Mouse (Mus musculus): Measurements from ENCODE around the gene Catip. TPM values are rescaled to one million over a fixed set of nuclear protein-coding genes. Genes with fewer than 3 reads are reported as not detected.

The Catip gene
- total and polyA plus RNA-seq, 3 experiments = 0.29 to 2.3 (median 0.34) TPM

DNA sequence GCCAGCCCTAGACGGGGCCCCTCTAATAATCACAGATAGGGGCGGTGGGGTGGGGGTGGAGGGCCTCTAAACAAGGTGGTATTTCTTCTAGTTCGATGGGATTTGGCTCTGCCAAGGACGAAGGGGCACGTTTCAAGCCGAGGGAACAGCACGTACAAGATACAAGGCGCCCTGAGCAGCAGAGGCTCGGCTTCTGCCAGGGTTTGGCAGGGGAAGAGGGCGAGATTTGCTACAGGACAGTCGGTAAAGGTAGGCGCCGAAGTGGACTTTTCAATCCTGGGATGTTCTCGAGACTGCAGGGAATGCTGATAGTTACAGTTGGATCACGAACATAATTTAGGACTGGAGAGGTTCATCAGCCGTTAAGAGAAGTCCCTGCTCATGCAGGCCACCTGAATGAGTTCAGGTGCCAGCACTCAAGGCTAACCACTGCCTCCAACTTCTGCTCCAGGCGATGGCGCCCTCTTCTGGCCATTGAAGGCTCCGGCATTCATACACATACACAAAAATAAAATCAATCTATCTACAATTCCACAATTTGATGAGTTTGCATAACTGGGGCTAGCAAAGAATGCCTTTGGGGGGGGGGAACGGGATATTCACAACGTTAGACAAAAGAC lies 28.5 kb downstream of the Catip start:
- H3K9ac ChIP-seq (ENCODE audit: low read depth, low read length) = peak overlapping the region; percentile 21
- H3K27me3 ChIP-seq (ENCODE audit: control insufficient read depth, insufficient read depth, low read length) = no peaks in the 10 kb centered on the region; the same call in 1 of the 2 replicates
- TF ChIP-seq POLR2A (IDR thresholded peaks at IDR 0.05; ENCODE audit: insufficient read depth, low read depth, low read length) (0 out of 2 replicates have a peak, but pooled peaks have one; percentile 11), EP300 (IDR thresholded peaks at IDR 0.05; ENCODE audit: insufficient read depth, low read depth, low read length) (no peak), CTCF (IDR thresholded peaks at IDR 0.05) (peak; percentile 75)
- H3K36me3 ChIP-seq (ENCODE audit: control insufficient read depth, insufficient read depth, low read length) = no peaks in the 10 kb centered on the region
- 5% methylated on average over 21 of the region's 21 CpGs for WGBS
- H3K27ac ChIP-seq = peak overlapping the region; percentile 99
- intact Hi-C loops (cut with DNase I) = loop anchor here (2.0 to 10.0 kb wide), 2 partner anchors 30 to 194 kb away; partner anchors contain the start of genes Bcs1l and Zfp142
- DNase-seq = peak; percentile 78 to 80
- H3K4me1 ChIP-seq (ENCODE audit: control insufficient read depth, insufficient read depth, low read length) = peaks cover 1% of the 10 kb centered on the region; the same call in 1 of the 2 replicates
- peak overlapping the region; percentile 39 for H3K4me3 ChIP-seq
- H3K79me2 ChIP-seq (replicated peaks; ENCODE audit: control insufficient read depth, insufficient read depth, low read length) = peaks cover 7% of the 10 kb centered on the region; the same call in 1 of the 2 replicates

DNA sequence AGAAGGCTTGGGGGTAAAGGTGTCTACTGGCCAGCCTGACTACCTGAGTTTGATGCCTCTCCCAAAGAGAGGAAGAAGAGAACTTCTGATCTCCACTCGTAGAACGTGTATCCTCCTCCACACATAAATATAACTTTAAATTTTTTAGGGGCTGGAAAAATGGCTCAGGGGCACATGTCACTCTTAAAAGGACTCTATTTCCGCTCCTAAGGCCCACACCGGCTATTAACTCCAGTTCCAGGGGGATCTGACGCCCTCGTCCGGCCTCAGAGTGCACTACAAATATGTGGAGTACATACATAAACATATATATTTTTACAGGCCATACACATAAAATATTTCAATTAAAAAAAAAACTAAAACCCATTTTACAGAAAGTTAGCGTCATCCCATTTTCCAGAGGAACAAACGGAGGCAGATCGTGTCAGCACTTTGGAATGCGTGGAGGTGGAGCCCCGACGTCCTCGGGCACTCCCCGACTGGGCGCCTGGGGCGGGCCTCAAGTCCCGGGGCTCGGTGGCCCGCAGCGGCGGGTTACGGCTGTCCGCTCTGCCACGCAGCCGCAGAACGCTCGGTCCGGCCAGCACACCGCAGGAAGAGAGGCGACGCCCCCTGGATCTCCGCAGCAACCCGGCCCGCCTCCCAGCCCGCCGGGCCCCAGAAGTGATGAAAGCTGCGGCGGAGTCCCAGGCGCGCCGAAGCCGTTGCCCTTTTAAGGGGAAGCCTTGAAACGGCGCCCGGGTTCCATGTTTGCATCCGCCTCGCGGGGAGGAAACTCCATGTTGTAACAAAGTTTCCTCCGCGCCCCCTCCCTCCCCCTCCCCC lies 29.2 kb downstream of the Catip start, which contains the start of gene Ctdsp1:
Gene Ctdsp1 (plus strand): TSS at position 586 of the 825 bp plus-strand sequence.
- Histone ChIP-seq H3K9ac (ENCODE audit: low read depth, low read length) (peak within 1 kb of the TSS; percentile 92), H3K4me3 (peak within 1 kb of the TSS; percentile 94), H3K4me1 (ENCODE audit: control insufficient read depth, insufficient read depth, low read length) (peaks cover 1% of the 10 kb centered on the region; the same call in 1 of the 2 replicates), H3K27ac (peak within 1 kb of the TSS; percentile 99), H3K27me3 (ENCODE audit: control insufficient read depth, insufficient read depth, low read length) (no peaks in the 10 kb centered on the region; the same call in 1 of the 2 replicates), H3K79me2 (replicated peaks; ENCODE audit: control insufficient read depth, insufficient read depth, low read length) (peaks cover 7% of the 10 kb centered on the region; the same call in 1 of the 2 replicates), H3K36me3 (ENCODE audit: control insufficient read depth, insufficient read depth, low read length) (no peaks in the 10 kb centered on the region)
- peak; percentile 97 to 99 for DNase-seq
- WGBS = 5% methylated on average over 51 of the region's 51 CpGs
- intact Hi-C loops (cut with DNase I) = loop anchor here (2.0 to 10.0 kb wide), 2 partner anchors 30 to 194 kb away; partner anchors contain the start of genes Bcs1l and Zfp142
- TF ChIP-seq POLR2A (IDR thresholded peaks at IDR 0.05; ENCODE audit: insufficient read depth, low read depth, low read length) (no peak; the same call in 1 of the 2 replicates), CTCF (IDR thresholded peaks at IDR 0.05) (peak; percentile 36)

DNA sequence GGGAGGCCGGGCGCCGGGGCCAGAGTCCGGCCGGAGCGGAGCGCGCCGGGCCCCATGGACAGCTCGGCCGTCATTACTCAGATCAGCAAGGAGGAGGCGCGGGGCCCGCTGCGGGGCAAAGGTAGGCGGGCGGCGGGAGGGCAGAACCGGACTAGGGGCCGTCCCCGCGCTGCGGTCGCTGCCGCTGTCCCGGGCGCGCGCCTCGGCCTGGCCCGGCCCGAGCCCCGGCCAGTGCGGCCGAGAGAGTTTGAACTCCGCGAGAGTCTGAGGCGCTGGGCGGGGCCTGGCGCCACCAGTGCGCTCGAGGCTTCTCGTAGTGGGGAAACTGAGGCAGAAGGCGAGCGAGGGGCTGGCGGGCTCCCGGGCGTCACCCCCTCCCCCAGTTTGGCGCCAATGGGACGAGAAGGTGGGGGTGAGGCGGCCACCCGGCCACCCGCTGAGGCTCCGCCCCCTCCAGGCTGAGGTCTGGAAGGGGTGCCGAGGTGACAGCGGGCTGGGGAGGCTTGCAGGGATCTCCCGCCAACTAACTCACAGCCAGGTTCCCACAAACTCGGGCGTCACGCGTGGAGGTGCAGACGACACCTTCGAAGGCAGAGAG lies 30.0 kb downstream of the Catip start:
- no peaks in the 10 kb centered on the region; the same call in 1 of the 2 replicates for H3K27me3 ChIP-seq (ENCODE audit: control insufficient read depth, insufficient read depth, low read length)
- H3K9ac ChIP-seq (ENCODE audit: low read depth, low read length) = peak overlapping the region; percentile 92
- TF ChIP-seq POLR2A (IDR thresholded peaks at IDR 0.05; ENCODE audit: insufficient read depth, low read depth, low read length) (peak; percentile 58; the same call in 1 of the 2 replicates), CTCF (IDR thresholded peaks at IDR 0.05) (no peak)
- H3K4me1 ChIP-seq (ENCODE audit: control insufficient read depth, insufficient read depth, low read length) = peaks cover 4% of the 10 kb centered on the region; the same call in 1 of the 2 replicates
- under 1% methylated on average over 58 of the region's 63 CpGs for WGBS
- H3K36me3 ChIP-seq (ENCODE audit: control insufficient read depth, insufficient read depth, low read length) = no peaks in the 10 kb centered on the region
- peak overlapping the region; percentile 99 for H3K27ac ChIP-seq
- peaks cover 7% of the 10 kb centered on the region; the same call in 1 of the 2 replicates for H3K79me2 ChIP-seq (replicated peaks; ENCODE audit: control insufficient read depth, insufficient read depth, low read length)
- peak overlapping the region; percentile 94 for H3K4me3 ChIP-seq
- intact Hi-C loops (cut with DNase I) = loop anchor here (2.0 to 10.0 kb wide), 3 partner anchors 31 to 193 kb away; partner anchors contain the start of genes Arpc2, Bcs1l and Zfp142
- peak; percentile 89 to 90 for DNase-seq

DNA sequence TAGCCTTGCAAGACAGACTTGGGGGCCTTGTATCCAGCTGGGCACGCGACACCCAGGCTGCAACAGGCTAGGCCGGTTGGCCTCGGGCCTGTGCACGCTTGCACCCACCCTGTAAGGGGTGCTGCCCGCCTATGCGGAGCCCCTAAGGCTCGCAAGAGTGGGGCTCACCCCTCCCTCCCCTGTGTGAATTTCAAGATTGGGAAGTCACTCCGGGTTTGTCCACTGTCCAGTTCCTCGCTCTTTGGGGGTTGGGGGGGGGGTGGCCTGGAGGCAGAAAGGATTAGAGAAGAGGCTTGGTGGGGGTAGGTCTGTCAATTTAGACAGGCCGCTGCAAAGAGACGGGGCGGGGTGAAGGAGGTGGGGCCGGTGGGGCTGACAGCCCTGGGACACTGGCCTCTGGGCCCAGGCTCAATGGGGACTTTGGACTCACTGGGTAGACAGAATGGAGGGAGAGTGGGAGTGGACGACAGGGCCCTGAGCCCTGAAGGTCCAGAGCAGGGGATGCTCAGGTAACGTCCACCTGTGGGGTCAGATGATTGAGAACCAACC lies 30.6 kb downstream of the Catip start:
- no peak for TF ChIP-seq POLR2A (IDR thresholded peaks at IDR 0.05; ENCODE audit: insufficient read depth, low read depth, low read length)
- TF ChIP-seq EP300 (IDR thresholded peaks at IDR 0.05; ENCODE audit: insufficient read depth, low read depth, low read length) = no peak
- no peak for TF ChIP-seq CTCF (IDR thresholded peaks at IDR 0.05)
- H3K36me3 ChIP-seq (ENCODE audit: control insufficient read depth, insufficient read depth, low read length) = no peaks in the 10 kb centered on the region
- H3K79me2 ChIP-seq (replicated peaks; ENCODE audit: control insufficient read depth, insufficient read depth, low read length) = peaks cover 7% of the 10 kb centered on the region; the same call in 1 of the 2 replicates
- H3K9ac ChIP-seq (ENCODE audit: low read depth, low read length) = peak overlapping the region; percentile 92
- peak in 1 of 2 experiments; percentile 46 for DNase-seq
- peak overlapping the region; percentile 94 for H3K4me3 ChIP-seq
- H3K4me1 ChIP-seq (ENCODE audit: control insufficient read depth, insufficient read depth, low read length) = peaks cover 5% of the 10 kb centered on the region; the same call in 1 of the 2 replicates
- intact Hi-C loops (cut with DNase I) = loop anchor here (2.0 to 10.0 kb wide), 2 partner anchors 156 to 192 kb away; partner anchors contain the start of genes Arpc2, Bcs1l and Zfp142
- H3K27me3 ChIP-seq (ENCODE audit: control insufficient read depth, insufficient read depth, low read length) = no peaks in the 10 kb centered on the region; the same call in 1 of the 2 replicates
- whole genome bisulfite sequencing = 3% methylated on average over 16 of the region's 16 CpGs
- peak overlapping the region; percentile 99 for H3K27ac ChIP-seq

DNA sequence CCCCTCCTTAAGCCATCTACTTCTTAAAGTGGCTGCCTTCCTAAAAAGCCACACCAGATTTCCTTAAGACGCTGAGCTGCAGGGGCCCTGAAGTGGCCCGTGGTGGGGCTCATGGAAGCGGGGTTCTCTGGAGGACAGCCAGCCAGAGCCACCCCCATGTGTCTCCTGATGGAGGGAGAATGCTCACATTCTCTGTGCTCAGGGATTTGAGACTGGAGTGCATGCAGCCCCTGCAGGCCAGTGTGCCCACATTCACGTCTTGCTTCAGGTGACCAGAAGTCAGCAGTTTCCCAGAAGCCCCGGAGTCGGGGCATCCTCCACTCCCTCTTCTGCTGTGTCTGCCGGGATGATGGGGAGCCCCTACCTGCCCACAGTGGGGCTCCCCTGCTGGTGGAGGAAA lies 31.1 kb downstream of the Catip start:
- intact Hi-C loops (cut with DNase I) = loop anchor here (2.0 to 10.0 kb wide), 2 partner anchors 156 to 192 kb away; partner anchors contain the start of genes Arpc2, Bcs1l and Zfp142
- Histone ChIP-seq H3K27me3 (ENCODE audit: control insufficient read depth, insufficient read depth, low read length) (no peaks in the 10 kb centered on the region; the same call in 1 of the 2 replicates), H3K79me2 (replicated peaks; ENCODE audit: control insufficient read depth, insufficient read depth, low read length) (peaks cover 7% of the 10 kb centered on the region; the same call in 1 of the 2 replicates), H3K9ac (ENCODE audit: low read depth, low read length) (peak overlapping the region; percentile 92), H3K4me1 (ENCODE audit: control insufficient read depth, insufficient read depth, low read length) (peaks cover 6% of the 10 kb centered on the region; the same call in 1 of the 2 replicates), H3K27ac (peak overlapping the region; percentile 99), H3K36me3 (ENCODE audit: control insufficient read depth, insufficient read depth, low read length) (no peaks in the 10 kb centered on the region), H3K4me3 (peak overlapping the region; percentile 94)
- TF ChIP-seq CTCF (IDR thresholded peaks at IDR 0.05) (peak; percentile 8; the same call in 1 of the 2 replicates), EP300 (IDR thresholded peaks at IDR 0.05; ENCODE audit: insufficient read depth, low read depth, low read length) (no peak)
- 35% methylated on average over 7 of the region's 7 CpGs for WGBS
- DNase-seq = no peak

Data from heart, adult 2 months (tissue).